Mouse (Mus musculus) embryo, embryonic 9.5 days (tissue): Measurements from ENCODE around the gene Smap2.
"Not testable (repeated sequence)": the region's sequence is repeated elsewhere in the genome, so short reads cannot be mapped to it uniquely, and the experiment has no call there.

Source experiments
- DNase-seq: peaks from one replicate; pipeline ENCODE4 v3.0.0-alpha.2; 2017; ENCODE audit errors: extremely low spot score

The Smap2 gene

GRCm38 (mm10) chr4:121016928-121017657 is at the start of gene Smap2:
Gene Smap2 (minus strand): TSS chr4:121017247.
- DNase-seq = peak; percentile 99

- DNase-seq = no peak
These were observed 48.3 kb upstream of the Smap2 start for GRCm38 (mm10) chr4:121065336-121065735.

GRCm38 (mm10) chr4:121059218-121059617 is 42.2 kb upstream of the Smap2 start:
- not testable (repeated sequence) for DNase-seq

DNA sequence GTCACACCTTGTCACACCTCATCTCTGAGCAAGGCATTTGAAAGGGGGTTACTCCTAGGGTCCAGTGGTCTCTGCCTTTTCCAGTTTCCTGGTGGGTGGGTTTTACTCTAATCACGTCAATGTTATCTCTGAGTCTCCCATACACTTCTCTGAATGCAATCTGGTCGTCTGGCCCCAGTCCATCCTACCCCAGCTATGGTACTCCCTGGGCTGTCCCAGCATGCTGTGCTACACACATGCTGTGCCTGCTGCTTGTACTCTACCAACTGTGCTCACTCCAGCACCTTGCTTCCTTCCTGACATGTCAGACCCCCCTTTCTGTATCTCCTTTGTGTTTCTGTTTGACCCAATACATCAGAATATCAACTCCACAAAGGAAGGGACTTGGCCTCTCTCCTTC is 40.0 kb upstream of the Smap2 start:
- no peak for DNase-seq

GRCm38 (mm10) chr4:121056342-121056741 is 39.3 kb upstream of the Smap2 start:
- no peak for DNase-seq

DNA sequence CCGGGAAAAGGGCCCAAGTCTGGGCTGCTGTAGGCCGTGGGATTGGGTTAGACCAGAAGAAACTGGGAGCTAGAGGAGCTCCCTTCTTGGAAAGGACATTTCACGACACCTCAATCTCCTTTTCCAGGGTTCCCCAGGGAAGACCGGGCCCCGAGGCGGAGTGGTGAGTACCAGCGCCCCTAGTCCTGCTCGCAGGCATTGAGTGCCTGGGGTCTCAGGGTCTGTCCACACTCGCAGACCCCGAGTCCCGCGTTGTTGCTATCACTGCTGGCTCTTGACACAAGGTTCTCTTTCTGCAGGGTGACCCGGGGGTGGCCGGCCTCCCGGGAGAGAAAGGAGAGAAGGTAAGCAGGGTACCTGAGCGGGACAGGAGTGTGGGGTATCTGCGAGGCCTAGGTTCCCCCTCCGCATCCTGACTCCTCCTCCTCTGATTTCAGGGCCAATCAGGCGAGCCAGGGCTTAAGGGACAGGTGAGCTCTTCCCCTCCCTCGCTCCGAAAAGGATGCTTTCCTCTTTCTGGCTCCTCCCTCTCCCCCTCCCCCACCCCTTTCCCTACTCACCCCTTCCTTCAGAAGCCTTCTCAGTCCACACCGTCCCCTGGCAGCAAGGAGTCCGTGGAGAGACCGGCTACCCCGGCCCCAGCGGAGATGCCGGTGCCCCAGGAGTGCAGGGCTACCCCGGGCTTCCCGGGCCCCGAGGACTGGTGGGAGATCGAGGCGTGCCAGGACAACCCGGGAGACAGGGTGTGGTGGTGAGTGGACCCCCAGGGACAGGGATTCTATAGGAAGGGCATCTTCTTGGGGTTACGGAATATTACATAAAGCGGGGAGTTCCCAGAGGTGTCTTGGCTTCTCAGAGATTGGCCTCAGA is 35.6 kb upstream of the Smap2 start:
- peak; percentile 19 for DNase-seq

GRCm38 (mm10) chr4:121051863-121052262 is 34.8 kb upstream of the Smap2 start:
- DNase-seq = no peak

GRCm38 (mm10) chr4:121042946-121043345 is 25.9 kb upstream of the Smap2 start:
- no peak for DNase-seq

- no peak for DNase-seq
These were observed 25.4 kb upstream of the Smap2 start for GRCm38 (mm10) chr4:121042472-121042871.

- peak; percentile 77 for DNase-seq
These were observed 24.0 kb upstream of the Smap2 start for GRCm38 (mm10) chr4:121040897-121041671.

GRCm38 (mm10) chr4:121040323-121040722 is 23.3 kb upstream of the Smap2 start:
- DNase-seq = no peak

DNA sequence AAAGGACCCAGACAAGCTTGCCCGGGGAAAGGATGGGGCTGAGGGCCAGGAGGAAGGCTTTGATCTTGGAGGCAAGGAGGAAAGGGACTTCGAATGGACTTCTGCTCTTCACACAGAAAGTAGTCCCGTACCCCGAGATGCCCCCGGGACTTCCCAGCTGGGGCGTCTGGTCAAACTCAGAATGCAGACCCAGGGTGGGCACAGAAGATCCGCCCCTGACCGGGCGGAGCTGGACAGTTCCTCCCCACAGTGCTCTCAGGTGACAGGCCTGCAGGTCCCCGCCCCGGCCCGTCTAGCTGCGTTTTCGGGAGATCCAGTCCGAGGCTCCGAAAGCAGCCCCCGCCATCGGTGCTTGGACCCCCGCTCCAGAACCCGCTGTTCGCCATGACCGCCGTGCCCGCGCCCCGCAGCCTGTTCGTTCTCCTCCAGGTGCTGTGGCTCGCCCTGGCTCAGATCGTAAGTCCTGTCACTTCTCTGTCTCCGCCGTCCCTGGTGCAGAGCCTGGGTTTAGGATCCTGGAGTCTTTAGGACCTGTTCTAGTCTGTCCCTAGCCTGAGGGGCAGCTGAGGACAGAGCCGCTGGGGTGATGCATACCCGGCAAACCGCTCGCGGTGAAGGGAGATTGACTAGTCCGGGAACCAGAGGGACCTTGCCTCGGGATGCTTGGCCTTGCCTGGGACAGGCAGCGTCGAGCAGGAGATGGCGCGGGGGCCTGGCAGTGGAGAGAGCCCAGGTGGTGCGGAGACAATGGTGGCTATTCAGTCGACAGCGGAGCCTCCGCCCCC is 22.5 kb upstream of the Smap2 start, which contains the start of gene Col9a2:
Gene Col9a2 (plus strand): TSS at position 55 of the 785 bp plus-strand sequence.
- peak; percentile 47 for DNase-seq

- no peak for DNase-seq
These were observed 16.0 kb upstream of the Smap2 start for GRCm38 (mm10) chr4:121033006-121033405.

DNA sequence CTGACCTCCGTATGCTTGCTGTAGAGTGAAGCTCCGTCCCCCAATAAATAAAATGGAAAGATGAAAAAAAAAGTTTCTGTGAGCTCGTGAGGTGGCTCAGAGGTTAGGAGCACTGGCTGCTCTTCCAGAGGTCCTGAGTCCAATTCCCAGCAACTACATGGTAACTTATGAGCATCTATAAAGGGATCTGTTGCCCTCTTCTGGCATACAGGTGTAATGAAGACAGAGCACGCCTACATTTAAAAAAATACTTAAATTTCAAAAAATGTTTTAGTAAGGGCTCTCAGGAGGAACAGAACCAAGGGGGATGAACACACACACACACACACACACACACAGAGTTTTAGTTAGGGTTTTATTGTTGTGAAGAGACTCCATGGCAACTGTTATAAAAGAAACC is 14.4 kb upstream of the Smap2 start:
- DNase-seq = no peak

DNA sequence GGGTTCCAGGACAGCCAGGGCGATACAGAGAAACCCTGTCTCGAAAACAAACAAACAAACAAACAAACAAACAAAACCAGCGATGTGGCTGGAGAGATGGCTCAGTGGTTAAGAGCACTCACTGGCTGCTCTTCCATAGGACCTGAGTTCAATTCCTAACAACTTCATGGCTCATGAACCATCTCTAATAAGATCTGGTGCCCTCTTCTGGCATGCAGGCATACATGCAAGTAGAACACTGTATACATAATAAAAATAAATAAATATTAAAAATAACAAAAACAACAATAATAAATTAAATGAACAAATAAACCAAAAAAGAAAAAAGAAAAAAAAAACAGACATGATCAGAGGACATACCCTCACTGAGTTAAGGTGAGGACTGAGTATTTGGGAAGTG is 12.6 kb upstream of the Smap2 start:
- no peak for DNase-seq

DNA sequence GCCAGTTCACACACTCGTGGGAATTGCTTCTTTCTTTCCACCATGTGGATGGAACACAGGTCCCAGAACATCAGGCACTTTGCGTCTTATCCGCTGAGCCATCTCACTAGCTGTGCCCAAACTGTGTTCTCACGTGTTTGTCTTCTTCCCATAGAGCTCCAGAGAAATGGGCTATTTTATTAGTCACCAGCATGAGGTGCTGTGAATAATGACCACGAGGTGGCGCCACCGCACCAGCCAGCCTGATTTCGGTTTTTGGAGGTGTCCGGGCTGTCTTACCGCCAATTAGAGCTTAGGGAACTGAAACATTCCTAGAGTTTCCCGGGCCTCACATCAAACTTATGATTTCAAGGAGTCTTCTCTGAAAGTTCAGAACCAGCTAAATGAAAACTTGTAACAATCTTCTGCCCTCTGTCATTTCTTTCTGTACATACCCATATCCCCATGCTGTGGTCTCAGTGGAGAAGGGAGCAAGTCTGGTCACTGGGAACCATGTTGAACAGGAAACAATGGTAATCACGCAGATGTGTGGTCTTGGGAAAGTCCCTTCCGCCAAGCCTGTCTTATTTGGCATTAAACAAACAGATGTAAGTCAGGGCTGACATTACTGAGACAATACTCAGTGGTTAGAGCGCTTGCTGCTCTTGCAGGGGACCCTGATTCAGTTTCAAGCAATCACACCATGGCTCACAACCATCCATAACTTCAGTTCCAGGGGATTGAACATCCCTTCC is 11.8 kb upstream of the Smap2 start:
- peak; percentile 77 for DNase-seq

- DNase-seq = no peak
These were observed 11.1 kb upstream of the Smap2 start for GRCm38 (mm10) chr4:121028146-121028545.

DNA sequence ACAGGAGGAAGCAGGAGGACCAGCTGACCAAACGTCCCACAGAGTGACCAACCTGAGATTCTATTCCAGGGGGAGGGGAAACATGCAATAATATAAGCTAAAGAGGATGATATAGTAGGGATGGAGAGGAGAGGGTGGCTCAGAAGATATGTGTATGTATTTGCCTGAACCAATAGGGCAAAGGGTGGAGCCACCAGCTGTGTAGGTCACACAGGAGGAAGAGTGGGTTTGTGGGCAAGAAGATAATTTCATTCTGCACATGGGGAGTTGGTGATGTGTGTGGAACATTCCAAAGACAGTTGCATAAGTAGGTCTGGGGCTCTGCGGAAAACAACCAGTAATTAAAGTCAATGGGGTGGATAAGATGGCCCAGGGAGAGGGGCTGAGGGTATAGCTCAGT is 8.6 kb upstream of the Smap2 start:
- DNase-seq = no peak

DNA sequence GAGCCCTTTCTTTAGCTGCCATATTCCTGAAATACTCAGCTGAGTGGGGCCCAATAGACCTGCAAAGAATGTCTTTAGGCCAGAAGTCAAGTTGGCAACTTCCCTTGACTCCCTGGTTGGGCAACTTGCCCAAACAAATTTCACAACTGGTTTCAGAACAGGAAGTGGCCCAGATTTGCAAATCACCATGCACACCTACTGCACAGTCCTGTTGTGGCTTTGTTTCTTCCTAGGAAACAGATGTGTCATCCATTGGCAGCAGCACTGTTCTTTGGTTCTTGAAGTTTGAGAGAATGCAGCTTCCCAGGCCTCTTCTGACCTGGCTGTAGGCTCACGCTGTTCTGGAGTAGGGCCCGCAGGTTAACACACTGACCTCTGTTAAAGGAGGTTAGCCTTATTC is 6.9 kb upstream of the Smap2 start:
- no peak for DNase-seq

- no peak for DNase-seq
These were observed 6.4 kb upstream of the Smap2 start for GRCm38 (mm10) chr4:121023464-121023863.

GRCm38 (mm10) chr4:121021911-121022310 is 4.9 kb upstream of the Smap2 start:
- DNase-seq = no peak
